Mouse (Mus musculus): Measurements from ENCODE around the gene Lrfn1.

GRCm38 (mm10) chr7:28427738-28428137 is 24.0 kb upstream of the Lrfn1 start:
- no peak for TF ChIP-seq CTCF (IDR thresholded peaks at IDR 0.05; ENCODE audit: low read depth, low read length)
- TF ChIP-seq POLR2AphosphoS5 (IDR thresholded peaks at IDR 0.05; ENCODE audit: insufficient replicate concordance, low read depth, low read length), result no peak
